Mouse (Mus musculus) E14TG2a.4 (cell line): ENCODE measurements around the gene Nudt5.

ENCODE experiments used
- CTCF ChIP-seq: conservative IDR thresholded peaks from 2 replicates; pipeline ENCODE4 v1.5.1; 2014; ENCODE audit warnings: low read length
- NANOG ChIP-seq: IDR thresholded peaks from 2 replicates; pipeline ENCODE4 v1.6.1; 2014; ENCODE audit warnings: borderline replicate concordance, low read length, mixed read lengths
- POU5F1 ChIP-seq: IDR thresholded peaks from 2 replicates; pipeline ENCODE4 v1.6.1; 2014; ENCODE audit warnings: low read length, borderline replicate concordance

- TF ChIP-seq CTCF (no peak), POU5F1 (no peak), NANOG (no peak)
Observed at GRCm38 (mm10) chr2:5805228-5805627, 39.6 kb upstream of the Nudt5 start.
